Mouse (Mus musculus) left cerebral cortex, adult 2 months (tissue): ENCODE data around the gene Il17rb. TPM values are rescaled to one million over a fixed set of nuclear protein-coding genes. Genes with fewer than 3 reads are reported as not detected.

Experiments
- DNase-seq, 2 experiments: peaks; one replicate each; pipeline ENCODE4 v3.0.0; 2021 to 2022; ENCODE audit warnings: low spot score in 2 of 2, mixed read lengths in 1 of 2; ENCODE audit errors: extremely low spot score in 1 of 2
- H3K27ac ChIP-seq: fragments of 200-600 bp; 2 replicates; pipeline ENCODE4 v1.8.1; 2022
- H3K4me3 ChIP-seq: fragments of 200-600 bp; 2 replicates; pipeline ENCODE4 v1.8.1; 2022
- CTCF ChIP-seq: fragments of 200-600 bp; IDR thresholded peaks from 2 replicates; pipeline ENCODE4 v1.8.1; 2022; ENCODE audit warnings: antibody characterized with exemption, mild to moderate bottlenecking, moderate library complexity
- intact Hi-C: fragments of 180-260 bp; cut with DNase I; formaldehyde crosslinking; loops from one replicate; pipeline ENCODE4 v1.15.1; 2025
- total RNA-seq, 2 experiments: library from RNA; stranded (reverse); gene quantifications; 2 replicates each; pipeline ENCODE4 v1.2.3; 2021

Gene Il17rb
- total RNA-seq, 2 experiments from 2014 or later, result 1.0 to 1.5 TPM

- Histone ChIP-seq H3K4me3 (no peak overlapping the region), H3K27ac (peak overlapping the region; percentile 20; the same call in 1 of the 2 replicates)
- intact Hi-C loops, result no loop called here
- TF ChIP-seq CTCF, result no peak
- no peak for DNase-seq
Observed at GRCm38 (mm10) chr14:30011886-30012560, 3.3 kb upstream of the Il17rb start.

- peak; percentile 46 to 47 for DNase-seq
- H3K4me3 ChIP-seq, result no peak overlapping the region
- TF ChIP-seq CTCF, result no peak
- peak overlapping the region; percentile 60 for H3K27ac ChIP-seq
- intact Hi-C loops, result no loop called here
Observed at GRCm38 (mm10) chr14:30009864-30010560, 1.3 kb upstream of the Il17rb start.

DNA sequence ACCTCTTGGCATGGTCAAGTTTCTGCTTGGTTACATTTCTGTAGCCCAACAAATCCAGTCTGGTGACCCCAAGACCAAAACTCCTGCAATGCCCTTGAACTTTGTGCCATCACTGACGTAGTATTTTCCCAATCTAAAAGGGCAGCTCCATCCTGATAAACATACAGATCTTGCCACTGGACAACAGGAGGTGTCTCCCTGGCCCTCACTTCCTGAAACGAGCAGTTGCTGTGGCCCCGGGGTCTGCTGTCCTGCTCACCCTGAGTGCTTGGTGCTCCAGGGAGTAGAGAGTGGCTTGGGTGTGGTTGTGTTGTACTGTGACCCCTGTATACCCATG, 9.3 kb downstream of the Il17rb start:
- no peak overlapping the region for H3K27ac ChIP-seq
- intact Hi-C loops, result loop anchor here (10.0 kb wide), 1 partner anchor 515 kb away; no protein-coding TSS in a partner anchor
- no peak for DNase-seq
- no peak for TF ChIP-seq CTCF
- H3K4me3 ChIP-seq, result no peak overlapping the region

DNA sequence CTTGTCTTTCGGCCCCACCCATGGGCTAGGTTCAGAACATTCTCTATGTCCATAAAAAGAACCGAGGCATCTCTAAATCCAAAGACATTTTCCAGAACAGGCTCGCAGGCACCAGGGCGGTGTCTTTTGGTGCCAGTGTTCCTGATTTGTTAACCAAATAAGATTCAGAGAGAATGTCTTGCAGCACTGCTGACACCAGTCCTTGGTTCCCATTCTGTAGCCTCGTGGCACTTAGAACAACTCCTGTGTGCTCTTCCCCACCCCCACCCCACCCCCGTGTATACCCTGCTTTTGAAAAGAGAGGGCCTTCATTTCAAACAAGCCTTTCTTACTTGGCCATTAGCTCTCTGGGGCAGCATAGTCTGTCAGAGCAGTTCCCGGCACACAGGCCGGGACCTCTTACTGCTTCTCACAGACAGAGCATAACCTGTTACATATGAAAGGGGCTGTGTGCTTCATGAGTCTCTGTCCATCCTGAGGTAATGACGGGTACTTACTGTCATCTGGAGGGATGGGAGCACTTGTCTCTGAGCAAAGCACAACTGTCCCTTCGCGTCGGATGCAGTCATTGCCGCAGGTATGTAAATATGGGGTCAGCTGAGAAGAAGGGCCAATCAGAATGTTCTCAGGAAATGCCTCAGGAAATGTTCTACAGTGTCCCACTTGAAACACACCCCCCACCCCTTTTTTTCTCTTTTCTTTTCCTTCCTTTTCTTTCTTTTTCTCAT, 9.8 kb downstream of the Il17rb start:
- H3K4me3 ChIP-seq, result no peak overlapping the region
- intact Hi-C loops, result loop anchor here (10.0 kb wide), 1 partner anchor 516 kb away; no protein-coding TSS in a partner anchor
- TF ChIP-seq CTCF, result no peak
- no peak overlapping the region for H3K27ac ChIP-seq
- no peak for DNase-seq

DNA sequence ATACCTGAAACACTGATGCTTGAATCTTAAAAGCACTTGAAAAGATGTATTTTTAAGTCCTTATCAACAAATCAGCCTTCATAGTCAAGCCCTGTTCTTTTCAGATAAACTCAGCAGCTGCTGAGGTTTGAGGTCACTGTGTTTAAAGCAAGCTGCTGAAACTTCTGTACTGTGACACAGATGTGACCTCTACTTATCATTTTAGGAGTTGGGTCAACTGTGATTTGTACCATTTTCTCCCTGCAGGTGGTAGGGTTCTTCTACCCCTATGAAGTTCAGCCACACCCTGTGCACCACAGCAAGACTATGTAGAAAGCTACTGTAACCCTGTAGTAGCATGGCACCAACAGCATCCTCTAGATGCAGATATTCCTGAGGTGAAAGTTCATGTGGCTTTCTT, 11.4 kb downstream of the Il17rb start:
- no peak for DNase-seq
- H3K4me3 ChIP-seq, result no peak overlapping the region
- no peak for TF ChIP-seq CTCF
- H3K27ac ChIP-seq, result no peak overlapping the region
- intact Hi-C loops, result loop anchor here (10.0 kb wide), 1 partner anchor 517 kb away; no protein-coding TSS in a partner anchor

- Histone ChIP-seq H3K27ac (no peak overlapping the region), H3K4me3 (no peak overlapping the region)
- intact Hi-C loops, result loop anchor here (10.0 kb wide), 1 partner anchor 519 kb away; no protein-coding TSS in a partner anchor
- TF ChIP-seq CTCF, result no peak
- DNase-seq, result no peak
Observed at GRCm38 (mm10) chr14:29996000-29996751, 12.5 kb downstream of the Il17rb start.

DNA sequence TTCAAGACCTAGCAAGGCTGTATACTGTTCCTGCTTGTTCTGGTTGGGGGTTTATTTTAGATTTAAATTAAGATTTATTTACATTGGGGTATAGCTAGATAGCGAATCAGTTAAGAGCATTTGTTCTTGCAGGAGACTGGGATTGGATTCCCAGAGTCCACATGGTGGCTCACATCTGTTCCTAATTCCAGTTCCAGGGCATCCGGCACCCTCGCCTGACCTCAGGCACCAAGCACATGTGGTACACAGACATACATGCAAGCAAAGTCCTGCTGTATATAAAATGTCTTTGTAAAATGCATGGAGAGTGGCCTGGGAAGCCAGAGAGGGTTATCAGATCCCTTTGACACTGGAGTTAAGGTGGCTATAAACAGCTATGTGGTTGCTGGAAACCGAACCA, 13.7 kb downstream of the Il17rb start:
- no peak for DNase-seq
- Histone ChIP-seq H3K27ac (no peak overlapping the region), H3K4me3 (no peak overlapping the region)
- TF ChIP-seq CTCF, result no peak
- intact Hi-C loops, result loop anchor here (10.0 kb wide), 1 partner anchor 520 kb away; no protein-coding TSS in a partner anchor

GRCm38 (mm10) chr14:29988337-29988736, 20.4 kb downstream of the Il17rb start:
- intact Hi-C loops, result no loop called here
- Histone ChIP-seq H3K27ac (no peak overlapping the region), H3K4me3 (no peak overlapping the region)
- no peak for DNase-seq
- no peak for TF ChIP-seq CTCF

GRCm38 (mm10) chr14:29987739-29988138, 21.0 kb downstream of the Il17rb start:
- Histone ChIP-seq H3K4me3 (no peak overlapping the region), H3K27ac (no peak overlapping the region)
- DNase-seq, result no peak
- intact Hi-C loops, result no loop called here
- TF ChIP-seq CTCF, result no peak

DNA sequence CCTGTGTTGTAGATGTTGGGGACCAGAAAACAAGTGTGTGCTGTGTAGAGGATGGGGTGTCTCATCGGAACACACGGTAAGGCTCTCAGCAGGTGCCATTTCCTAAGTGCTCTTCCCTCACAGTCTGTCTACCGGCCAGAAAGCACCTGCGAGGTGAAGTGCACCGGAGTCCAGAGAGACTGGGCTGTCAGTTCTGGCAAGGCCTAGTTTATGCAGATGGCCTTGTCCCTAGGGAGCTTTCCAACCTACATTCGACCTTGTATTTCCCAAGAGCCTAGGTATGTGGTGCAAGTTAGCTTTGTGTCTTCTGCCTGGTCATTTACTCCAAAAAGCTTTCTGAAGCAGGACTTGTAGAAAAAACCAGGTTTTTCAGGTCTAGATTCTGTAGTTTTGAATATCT, 21.4 kb downstream of the Il17rb start:
- intact Hi-C loops, result no loop called here
- no peak overlapping the region for H3K4me3 ChIP-seq
- no peak for DNase-seq
- H3K27ac ChIP-seq, result no peak overlapping the region
- no peak for TF ChIP-seq CTCF

DNA sequence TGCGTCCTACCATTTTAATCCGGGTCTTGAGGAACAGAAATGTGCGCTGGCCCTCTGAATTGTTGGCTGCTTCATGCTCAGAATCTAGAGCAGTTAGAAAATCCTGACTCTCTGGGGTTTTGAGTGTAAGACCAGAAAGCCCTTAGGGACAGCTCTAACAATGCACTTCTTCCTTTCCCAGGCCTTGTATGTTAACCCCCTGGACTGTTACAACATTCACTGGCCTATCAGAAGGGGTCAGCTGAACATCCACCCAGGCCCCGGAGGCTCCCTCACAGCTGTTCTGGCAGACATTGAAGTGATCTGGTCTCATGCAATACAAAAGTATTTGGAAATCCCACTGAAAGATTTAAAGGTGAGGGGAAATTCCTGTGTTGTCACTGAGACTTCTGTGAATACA, 22.6 kb downstream of the Il17rb start:
- Histone ChIP-seq H3K27ac (no peak overlapping the region), H3K4me3 (no peak overlapping the region)
- intact Hi-C loops, result no loop called here
- no peak for DNase-seq
- TF ChIP-seq CTCF, result no peak
